Mouse (Mus musculus): ENCODE measurements at regions not wholly inside any gene's neighbourhood (a gene's known extent, or its start where the extent isn't known, plus 50 kb on each side); places are given as distances from the start of the nearest gene placed in this dataset.
A peak's percentile ranks its signal among the peaks of the same experiment; 100 is the strongest.
"Not testable (repeated sequence)": the region's sequence is repeated elsewhere in the genome, so short reads cannot be mapped to it uniquely, and the experiment has no call there.

GRCm38 (mm10) chr4:3049972-3050846, 116.9 kb upstream of the Vmn1r2 start:
- peak; percentile 33 for ATAC-seq (replicated peaks; ENCODE audit: low read depth, poor library complexity, severe bottlenecking)

GRCm38 (mm10) chr4:3050847-3051135, 116.3 kb upstream of the Vmn1r2 start:
- no peak for ATAC-seq (replicated peaks; ENCODE audit: low read depth, poor library complexity, severe bottlenecking)

GRCm38 (mm10) chr4:3051212-3051611, 115.9 kb upstream of the Vmn1r2 start:
- no peak for ATAC-seq (replicated peaks; ENCODE audit: low read depth, poor library complexity, severe bottlenecking)

- ATAC-seq (replicated peaks; ENCODE audit: low read depth, poor library complexity, severe bottlenecking): peak; percentile 48
Observed at GRCm38 (mm10) chr4:3052314-3053059, 114.6 kb upstream of the Vmn1r2 start.

GRCm38 (mm10) chr4:3053060-3053406, 114.1 kb upstream of the Vmn1r2 start:
- no peak for ATAC-seq (replicated peaks; ENCODE audit: low read depth, poor library complexity, severe bottlenecking)

- ATAC-seq (replicated peaks; ENCODE audit: low read depth, poor library complexity, severe bottlenecking): no peak
Observed at GRCm38 (mm10) chr4:3053496-3054216, 113.5 kb upstream of the Vmn1r2 start.

- no peak for ATAC-seq (replicated peaks; ENCODE audit: low read depth, poor library complexity, severe bottlenecking)
Observed at GRCm38 (mm10) chr4:3054886-3055285, 112.2 kb upstream of the Vmn1r2 start.

GRCm38 (mm10) chr4:3055396-3055795, 111.7 kb upstream of the Vmn1r2 start:
- ATAC-seq (replicated peaks; ENCODE audit: low read depth, poor library complexity, severe bottlenecking): no peak

- ATAC-seq (replicated peaks; ENCODE audit: low read depth, poor library complexity, severe bottlenecking): no peak
Observed at GRCm38 (mm10) chr4:3059511-3060054, 107.5 kb upstream of the Vmn1r2 start.

GRCm38 (mm10) chr4:3062027-3062605, 105.0 kb upstream of the Vmn1r2 start:
- no peak for ATAC-seq (replicated peaks; ENCODE audit: low read depth, poor library complexity, severe bottlenecking)

GRCm38 (mm10) chr4:3063966-3064365, 103.2 kb upstream of the Vmn1r2 start:
- no peak for ATAC-seq (replicated peaks; ENCODE audit: low read depth, poor library complexity, severe bottlenecking)

- ATAC-seq (replicated peaks; ENCODE audit: low read depth, poor library complexity, severe bottlenecking): no peak
Observed at GRCm38 (mm10) chr4:3064571-3064970, 102.5 kb upstream of the Vmn1r2 start.

GRCm38 (mm10) chr4:3065335-3065734, 101.8 kb upstream of the Vmn1r2 start:
- not testable (repeated sequence) for ATAC-seq (replicated peaks; ENCODE audit: low read depth, poor library complexity, severe bottlenecking)

GRCm38 (mm10) chr4:3066051-3066736, 100.9 kb upstream of the Vmn1r2 start:
- no peak for ATAC-seq (replicated peaks; ENCODE audit: low read depth, poor library complexity, severe bottlenecking)

- ATAC-seq (replicated peaks; ENCODE audit: low read depth, poor library complexity, severe bottlenecking): no peak
Observed at GRCm38 (mm10) chr4:3067265-3067664, 99.9 kb upstream of the Vmn1r2 start.

GRCm38 (mm10) chr4:3067666-3068065, 99.5 kb upstream of the Vmn1r2 start:
- ATAC-seq (replicated peaks; ENCODE audit: low read depth, poor library complexity, severe bottlenecking): peak; percentile 7; the same call in 1 of the 2 replicates

- ATAC-seq (replicated peaks; ENCODE audit: low read depth, poor library complexity, severe bottlenecking): no peak
Observed at GRCm38 (mm10) chr4:3068306-3069223, 98.6 kb upstream of the Vmn1r2 start.

- ATAC-seq (replicated peaks; ENCODE audit: low read depth, poor library complexity, severe bottlenecking): no peak
Observed at GRCm38 (mm10) chr4:3069341-3069740, 97.8 kb upstream of the Vmn1r2 start.

GRCm38 (mm10) chr4:3071326-3071725, 95.8 kb upstream of the Vmn1r2 start:
- ATAC-seq (replicated peaks; ENCODE audit: low read depth, poor library complexity, severe bottlenecking): not testable (repeated sequence)
